Mouse (Mus musculus) bone marrow, adult 2 months (tissue): ENCODE measurements around the gene Foxc1. TPM values are rescaled to one million over a fixed set of nuclear protein-coding genes. Genes with fewer than 3 reads are reported as not detected.

ENCODE experiments used
- H3K27ac ChIP-seq: fragments of 200-500 bp; 2 replicates; pipeline ENCODE4 v1.5.1; 2012; ENCODE audit warnings: low read depth, mild to moderate bottlenecking, control low read depth, inconsistent platforms, low read length; ENCODE audit not compliant: control insufficient read depth, poor library complexity, insufficient read depth
- H3K4me1 ChIP-seq: fragments of 200-500 bp; 2 replicates; pipeline ENCODE4 v1.6.1; 2011; ENCODE audit warnings: low read length; ENCODE audit not compliant: control insufficient read depth, insufficient read depth
- H3K4me3 ChIP-seq: fragments of 200-500 bp; replicated peaks from 2 replicates; pipeline ENCODE3; 2011; ENCODE audit warnings: mild to moderate bottlenecking, low read depth, low read length, control low read depth; ENCODE audit not compliant: control insufficient read depth
- CTCF ChIP-seq: fragments of 200-500 bp; IDR thresholded peaks from 2 replicates; pipeline ENCODE4 v1.5.1; 2011; ENCODE audit warnings: low read length, control low read depth; ENCODE audit not compliant: control insufficient read depth, insufficient read depth
- POLR2A ChIP-seq: fragments of 200-500 bp; IDR thresholded peaks from 2 replicates; pipeline ENCODE4 v1.6.1; 2011; ENCODE audit warnings: low read depth, mild to moderate bottlenecking, control low read depth, low read length, borderline replicate concordance; ENCODE audit not compliant: control insufficient read depth
- WGBS: fragments of 180-500 bp; shearing (Covaris S2); methylation state at CpG from one replicate; pipeline ENCODE4 v1.1.7; 2018; 5-methylcytosine and 5-hydroxymethylcytosine counted together
- polyA plus RNA-seq: library from polyadenylated mRNA; stranded (reverse); fragments of >200 nt; gene quantifications from 2 replicates; pipeline ENCODE4 v1.2.4, GENCODE M21; 2011; ENCODE audit warnings: low replicate concordance; ENCODE audit not compliant: missing spikeins, insufficient read depth, insufficient read length

The Foxc1 gene
- polyA plus RNA-seq, 1 experiment: 3.8 TPM

- 84% methylated on average over 7 of the region's 7 CpGs for WGBS
- Histone ChIP-seq H3K4me3 (no peak overlapping the region), H3K4me1 (no peaks in the 10 kb centered on the region), H3K27ac (no peak overlapping the region)
- TF ChIP-seq CTCF (no peak), POLR2A (no peak)
These were observed 21.7 kb upstream of the Foxc1 start for GRCm38 (mm10) chr13:31784757-31785156.

- H3K27ac ChIP-seq: no peak overlapping the region
- WGBS: 14% methylated on average over 17 of the region's 17 CpGs
- TF ChIP-seq POLR2A: no peak
- TF ChIP-seq CTCF: peak; percentile 72
- no peaks in the 10 kb centered on the region; the same call in 1 of the 2 replicates for H3K4me1 ChIP-seq
- no peak overlapping the region for H3K4me3 ChIP-seq
These were observed 13.8 kb upstream of the Foxc1 start for GRCm38 (mm10) chr13:31792480-31793132.

DNA sequence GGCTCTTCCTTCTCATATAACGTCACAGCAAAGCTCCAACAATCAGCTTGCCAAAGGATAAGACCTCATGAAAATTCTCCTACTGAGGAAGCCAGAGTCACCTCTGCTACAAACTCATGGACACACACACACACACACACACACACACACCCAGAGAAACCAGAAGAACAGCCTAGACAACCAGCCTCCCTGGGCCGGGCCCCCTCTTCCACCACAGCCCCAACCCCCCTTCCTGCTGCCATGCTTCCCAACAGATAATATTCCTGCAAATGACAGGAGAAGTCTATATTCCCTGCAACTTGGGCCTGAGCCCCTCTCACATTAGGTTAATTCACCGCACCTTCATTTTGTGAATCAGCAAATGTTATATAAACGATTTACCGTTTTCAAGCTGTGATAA lies 13.3 kb upstream of the Foxc1 start:
- TF ChIP-seq CTCF: no peak
- Histone ChIP-seq H3K4me1 (no peaks in the 10 kb centered on the region; the same call in 1 of the 2 replicates), H3K27ac (no peak overlapping the region), H3K4me3 (no peak overlapping the region)
- WGBS: 43% methylated on average over 5 of the region's 5 CpGs

DNA sequence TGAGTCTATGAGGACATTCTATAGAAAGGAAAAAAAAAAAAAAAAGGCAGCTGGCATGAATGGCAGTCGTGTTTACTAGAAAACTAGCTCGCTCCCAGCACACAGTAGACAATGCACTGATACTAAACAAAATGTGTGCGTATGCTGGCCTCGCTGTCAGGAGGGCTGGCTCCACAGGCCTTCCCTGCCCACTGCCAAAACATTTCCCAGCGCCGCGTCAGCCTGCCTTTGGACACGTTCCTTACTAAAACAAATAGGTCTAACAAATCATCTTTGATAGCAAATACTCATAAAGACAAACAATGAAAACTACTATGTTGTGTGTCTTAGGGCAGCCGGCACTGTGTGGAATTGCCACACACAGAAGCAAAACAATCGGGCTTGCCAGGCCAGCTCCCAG lies 9.1 kb upstream of the Foxc1 start:
- Histone ChIP-seq H3K27ac (no peak overlapping the region), H3K4me1 (no peaks in the 10 kb centered on the region), H3K4me3 (no peak overlapping the region)
- WGBS: 82% methylated on average over 10 of the region's 10 CpGs
- no peak for TF ChIP-seq POLR2A
- TF ChIP-seq CTCF: no peak

DNA sequence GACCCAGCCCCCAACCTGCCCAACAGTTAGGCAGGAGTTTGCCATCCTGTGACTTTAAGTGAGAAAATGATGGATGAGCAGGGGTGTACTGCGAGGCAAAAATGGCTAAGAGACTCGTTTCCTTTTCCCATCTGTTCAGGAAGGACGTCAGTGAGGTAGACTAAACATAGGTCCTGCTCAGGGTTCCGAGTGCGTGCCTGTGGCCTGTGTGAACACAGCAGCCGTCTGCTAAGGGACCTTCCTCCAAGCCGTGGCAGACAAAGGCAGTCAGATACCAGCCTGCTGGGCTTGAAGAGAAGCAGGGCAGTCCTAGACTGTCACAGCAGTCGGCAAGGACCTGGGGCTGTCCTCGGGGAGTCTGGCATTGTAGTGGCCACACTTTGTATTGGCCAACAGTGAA lies 8.4 kb upstream of the Foxc1 start:
- TF ChIP-seq CTCF (no peak), POLR2A (no peak)
- WGBS: 23% methylated on average over 9 of the region's 9 CpGs
- Histone ChIP-seq H3K27ac (no peak overlapping the region), H3K4me3 (no peak overlapping the region), H3K4me1 (no peaks in the 10 kb centered on the region)

- Histone ChIP-seq H3K27ac (no peak overlapping the region), H3K4me3 (no peak overlapping the region), H3K4me1 (no peaks in the 10 kb centered on the region)
- TF ChIP-seq POLR2A: no peak
- peak; percentile 71 for TF ChIP-seq CTCF
- WGBS: 3% methylated on average over 43 of the region's 43 CpGs
These were observed 5.6 kb upstream of the Foxc1 start for GRCm38 (mm10) chr13:31800581-31801576.

- Histone ChIP-seq H3K4me3 (no peak overlapping the region), H3K4me1 (no peaks in the 10 kb centered on the region), H3K27ac (no peak overlapping the region)
- WGBS: 5% methylated on average over 25 of the region's 25 CpGs
- TF ChIP-seq POLR2A (no peak), CTCF (no peak)
These were observed 4.6 kb upstream of the Foxc1 start for GRCm38 (mm10) chr13:31801703-31802305.

GRCm38 (mm10) chr13:31802447-31802846 lies 4.0 kb upstream of the Foxc1 start:
- TF ChIP-seq POLR2A (no peak), CTCF (no peak)
- Histone ChIP-seq H3K27ac (no peak overlapping the region), H3K4me1 (peaks cover 2% of the 10 kb centered on the region; the same call in 1 of the 2 replicates), H3K4me3 (no peak overlapping the region)
- 8% methylated on average over 5 of the region's 5 CpGs for WGBS
